Mouse (Mus musculus): ENCODE results near the gene Usp4.

- no peak for TF ChIP-seq CTCF (IDR thresholded peaks at IDR 0.05; ENCODE audit: low read depth)
- TF ChIP-seq EP300 (IDR thresholded peaks at IDR 0.05; ENCODE audit: low read depth) = no peak
Observed at GRCm38 (mm10) chr9:108395427-108395826, 47.8 kb downstream of the Usp4 start.
